Mouse (Mus musculus): ENCODE results near the gene Gm49358.

Gene Gm49358

GRCm38 (mm10) chr10:86778398-86779116 lies 14.8 kb downstream of the Gm49358 start, which contains the start of gene Nt5dc3:
Gene Nt5dc3 (plus strand): TSS chr10:86779005.
- DNase-seq (ENCODE audit: low spot score in 2 of 2), result peak; percentile 92 to 93

- no peak for DNase-seq (ENCODE audit: low spot score in 2 of 2)
Observed at GRCm38 (mm10) chr10:86779117-86779755, 15.5 kb downstream of the Gm49358 start.

- no peak for DNase-seq (ENCODE audit: low spot score in 2 of 2)
Observed at GRCm38 (mm10) chr10:86779816-86780500, 16.2 kb downstream of the Gm49358 start.

GRCm38 (mm10) chr10:86781641-86782040 lies 17.9 kb downstream of the Gm49358 start:
- no peak for DNase-seq (ENCODE audit: low spot score in 2 of 2)

GRCm38 (mm10) chr10:86782656-86783055 lies 18.9 kb downstream of the Gm49358 start:
- no peak for DNase-seq (ENCODE audit: low spot score in 2 of 2)

- DNase-seq (ENCODE audit: low spot score in 2 of 2), result no peak
Observed at GRCm38 (mm10) chr10:86783561-86783960, 19.8 kb downstream of the Gm49358 start.

GRCm38 (mm10) chr10:86784126-86784675 lies 20.4 kb downstream of the Gm49358 start:
- DNase-seq (ENCODE audit: low spot score in 2 of 2), result no peak

- no peak for DNase-seq (ENCODE audit: low spot score in 2 of 2)
Observed at GRCm38 (mm10) chr10:86785396-86785795, 21.6 kb downstream of the Gm49358 start.

- DNase-seq (ENCODE audit: low spot score in 2 of 2), result no peak
Observed at GRCm38 (mm10) chr10:86786083-86786482, 22.3 kb downstream of the Gm49358 start.

GRCm38 (mm10) chr10:86788193-86788592 lies 24.4 kb downstream of the Gm49358 start:
- DNase-seq (ENCODE audit: low spot score in 2 of 2), result no peak

GRCm38 (mm10) chr10:86789146-86789672 lies 25.4 kb downstream of the Gm49358 start:
- DNase-seq (ENCODE audit: low spot score in 2 of 2), result no peak

- DNase-seq (ENCODE audit: low spot score in 2 of 2), result no peak
Observed at GRCm38 (mm10) chr10:86791507-86792184, 27.9 kb downstream of the Gm49358 start.

GRCm38 (mm10) chr10:86793509-86793951 lies 29.8 kb downstream of the Gm49358 start:
- no peak for DNase-seq (ENCODE audit: low spot score in 2 of 2)

- DNase-seq (ENCODE audit: low spot score in 2 of 2), result no peak
Observed at GRCm38 (mm10) chr10:86794196-86794595, 30.4 kb downstream of the Gm49358 start.

- peak; percentile 43 to 44 for DNase-seq (ENCODE audit: low spot score in 2 of 2)
Observed at GRCm38 (mm10) chr10:86794794-86795535, 31.2 kb downstream of the Gm49358 start.

GRCm38 (mm10) chr10:86796073-86796741 lies 32.4 kb downstream of the Gm49358 start:
- DNase-seq (ENCODE audit: low spot score in 2 of 2), result no peak

GRCm38 (mm10) chr10:86807362-86807761 lies 43.6 kb downstream of the Gm49358 start:
- no peak for DNase-seq (ENCODE audit: low spot score in 2 of 2)

- DNase-seq (ENCODE audit: low spot score in 2 of 2), result no peak
Observed at GRCm38 (mm10) chr10:86808013-86808758, 44.4 kb downstream of the Gm49358 start.

- peak; percentile 34 to 52 for DNase-seq (ENCODE audit: low spot score in 2 of 2)
Observed at GRCm38 (mm10) chr10:86810000-86810399, 46.2 kb downstream of the Gm49358 start.
